Mouse (Mus musculus): ENCODE results near the gene Ifnab. TPM values are rescaled to one million over a fixed set of nuclear protein-coding genes. Genes with fewer than 3 reads are reported as not detected.

Gene Ifnab
- total and polyA plus RNA-seq, 3 experiments, result not detected

DNA sequence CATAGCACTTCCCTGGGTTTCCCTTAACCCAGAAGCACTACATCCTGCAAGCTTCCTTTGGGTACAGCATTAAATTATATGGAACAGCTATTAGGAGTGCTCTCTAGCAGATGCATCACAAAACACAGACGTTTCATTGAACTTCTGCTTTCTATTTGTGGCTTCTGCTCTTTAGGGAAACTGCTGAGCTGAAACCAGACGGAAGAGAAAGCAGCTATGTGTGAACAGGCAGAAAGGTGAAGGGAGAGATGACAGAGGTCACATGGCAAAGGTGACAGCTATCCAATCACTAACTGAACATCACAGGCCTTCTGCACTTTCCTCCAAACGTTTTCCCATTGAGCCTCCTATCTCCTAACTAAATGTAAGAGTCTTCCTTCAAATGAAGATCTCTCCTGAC is 14.8 kb upstream of the Ifnab start:
- no peak for DNase-seq
- no peak overlapping the region for H3K27ac ChIP-seq
- H3K4me1 ChIP-seq (ENCODE audit: control insufficient read depth, insufficient read depth, low read length), result no peaks in the 10 kb centered on the region; the same call in 1 of the 2 replicates
- H3K9ac ChIP-seq (ENCODE audit: low read depth, low read length), result no peak overlapping the region
- TF ChIP-seq CTCF (IDR thresholded peaks at IDR 0.05) (no peak), POLR2A (IDR thresholded peaks at IDR 0.05; ENCODE audit: insufficient read depth, low read depth, low read length) (no peak), EP300 (IDR thresholded peaks at IDR 0.05; ENCODE audit: insufficient read depth, low read depth, low read length) (no peak)
- 40% methylated on average over 3 of the region's 3 CpGs for WGBS
- intact Hi-C loops (cut with DNase I), result no loop called here
- H3K79me2 ChIP-seq (replicated peaks; ENCODE audit: control insufficient read depth, insufficient read depth, low read length), result no peaks in the 10 kb centered on the region
- no peak overlapping the region for H3K4me3 ChIP-seq
- H3K27me3 ChIP-seq (ENCODE audit: control insufficient read depth, insufficient read depth, low read length), result no peaks in the 10 kb centered on the region
- H3K36me3 ChIP-seq (ENCODE audit: control insufficient read depth, insufficient read depth, low read length), result no peaks in the 10 kb centered on the region

DNA sequence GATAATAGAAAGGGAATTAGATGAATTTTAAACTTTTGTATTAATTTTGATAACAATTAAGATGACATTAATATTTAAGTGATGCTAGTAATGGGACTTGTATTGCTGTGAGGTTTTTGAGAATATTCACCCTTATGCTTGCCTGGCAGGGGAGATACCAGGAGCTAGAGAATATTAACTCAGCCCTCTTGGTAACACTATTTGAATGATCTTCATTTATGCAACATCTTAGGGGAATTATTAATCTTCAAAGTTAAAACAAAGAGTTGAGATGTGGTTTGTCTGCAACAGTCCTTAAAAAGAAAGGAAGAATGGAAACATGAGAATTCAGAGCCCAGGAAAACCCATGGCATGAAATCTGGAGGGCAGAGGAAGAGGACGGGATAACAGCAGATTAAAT is 8.1 kb upstream of the Ifnab start:
- H3K9ac ChIP-seq (ENCODE audit: low read depth, low read length), result no peak overlapping the region
- H3K27me3 ChIP-seq (ENCODE audit: control insufficient read depth, insufficient read depth, low read length), result no peaks in the 10 kb centered on the region
- no peak for TF ChIP-seq EP300 (IDR thresholded peaks at IDR 0.05; ENCODE audit: insufficient read depth, low read depth, low read length)
- no peak for DNase-seq
- no peaks in the 10 kb centered on the region for H3K79me2 ChIP-seq (replicated peaks; ENCODE audit: control insufficient read depth, insufficient read depth, low read length)
- H3K27ac ChIP-seq, result no peak overlapping the region
- no peaks in the 10 kb centered on the region for H3K4me1 ChIP-seq (ENCODE audit: control insufficient read depth, insufficient read depth, low read length)
- no peak overlapping the region for H3K4me3 ChIP-seq
- WGBS, result 74% methylated on average over 1 of the region's 1 CpGs
- H3K36me3 ChIP-seq (ENCODE audit: control insufficient read depth, insufficient read depth, low read length), result no peaks in the 10 kb centered on the region
- intact Hi-C loops (cut with DNase I), result no loop called here

DNA sequence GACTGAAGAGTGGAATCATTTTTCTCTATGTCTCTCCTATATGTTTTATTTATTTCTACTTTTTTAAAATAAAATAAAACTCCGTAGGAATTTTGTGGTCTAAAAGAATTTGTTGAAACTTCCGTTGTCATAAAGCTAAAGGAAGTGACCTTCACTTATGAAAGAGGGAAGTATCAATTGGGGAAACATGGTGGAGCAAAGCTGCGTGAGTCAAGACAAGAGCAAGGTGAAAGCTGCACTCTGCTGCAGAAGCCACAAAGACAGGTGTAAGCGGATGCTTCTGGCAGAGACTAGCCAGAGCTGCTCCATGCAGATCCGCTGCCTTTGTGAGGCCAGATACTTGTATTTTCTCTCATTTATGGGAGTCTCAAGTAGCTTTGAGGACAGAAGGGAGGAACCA is 7.6 kb upstream of the Ifnab start:
- Histone ChIP-seq H3K36me3 (ENCODE audit: control insufficient read depth, insufficient read depth, low read length) (no peaks in the 10 kb centered on the region), H3K79me2 (replicated peaks; ENCODE audit: control insufficient read depth, insufficient read depth, low read length) (no peaks in the 10 kb centered on the region), H3K27ac (no peak overlapping the region), H3K4me3 (no peak overlapping the region), H3K9ac (ENCODE audit: low read depth, low read length) (no peak overlapping the region), H3K27me3 (ENCODE audit: control insufficient read depth, insufficient read depth, low read length) (no peaks in the 10 kb centered on the region), H3K4me1 (ENCODE audit: control insufficient read depth, insufficient read depth, low read length) (no peaks in the 10 kb centered on the region)
- no peak for DNase-seq
- no peak for TF ChIP-seq CTCF (IDR thresholded peaks at IDR 0.05)
- TF ChIP-seq EP300 (IDR thresholded peaks at IDR 0.05; ENCODE audit: insufficient read depth, low read depth, low read length), result no peak
- no peak for TF ChIP-seq POLR2A (IDR thresholded peaks at IDR 0.05; ENCODE audit: insufficient read depth, low read depth, low read length)
- intact Hi-C loops (cut with DNase I), result no loop called here
- WGBS, result 76% methylated on average over 5 of the region's 5 CpGs

DNA sequence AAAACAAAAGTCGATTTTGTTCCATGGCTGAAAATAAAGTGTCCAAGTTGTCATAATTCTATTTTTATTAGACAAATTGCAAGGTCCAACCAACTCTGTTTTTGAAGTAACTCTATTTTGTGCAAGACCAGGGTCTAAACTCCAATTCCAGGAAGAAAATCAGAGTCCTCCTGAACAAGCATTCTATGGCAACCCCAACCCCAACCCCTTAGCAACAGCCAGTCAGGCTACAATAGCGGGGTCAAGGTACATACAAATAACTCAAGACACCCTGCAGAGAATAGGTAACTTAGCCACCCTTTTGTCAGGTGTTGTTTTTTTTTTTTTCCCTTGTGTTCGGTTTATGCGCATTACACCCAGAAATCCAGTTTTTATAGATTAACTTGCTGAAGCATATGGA is 6.6 kb upstream of the Ifnab start:
- Histone ChIP-seq H3K27me3 (ENCODE audit: control insufficient read depth, insufficient read depth, low read length) (no peaks in the 10 kb centered on the region), H3K9ac (ENCODE audit: low read depth, low read length) (no peak overlapping the region), H3K4me1 (ENCODE audit: control insufficient read depth, insufficient read depth, low read length) (no peaks in the 10 kb centered on the region), H3K36me3 (ENCODE audit: control insufficient read depth, insufficient read depth, low read length) (no peaks in the 10 kb centered on the region), H3K4me3 (no peak overlapping the region), H3K27ac (no peak overlapping the region), H3K79me2 (replicated peaks; ENCODE audit: control insufficient read depth, insufficient read depth, low read length) (no peaks in the 10 kb centered on the region)
- TF ChIP-seq EP300 (IDR thresholded peaks at IDR 0.05; ENCODE audit: insufficient read depth, low read depth, low read length) (no peak), POLR2A (IDR thresholded peaks at IDR 0.05; ENCODE audit: insufficient read depth, low read depth, low read length) (no peak), CTCF (IDR thresholded peaks at IDR 0.05) (no peak)
- no peak for DNase-seq
- intact Hi-C loops (cut with DNase I), result no loop called here
- 79% methylated on average over 4 of the region's 4 CpGs for WGBS

DNA sequence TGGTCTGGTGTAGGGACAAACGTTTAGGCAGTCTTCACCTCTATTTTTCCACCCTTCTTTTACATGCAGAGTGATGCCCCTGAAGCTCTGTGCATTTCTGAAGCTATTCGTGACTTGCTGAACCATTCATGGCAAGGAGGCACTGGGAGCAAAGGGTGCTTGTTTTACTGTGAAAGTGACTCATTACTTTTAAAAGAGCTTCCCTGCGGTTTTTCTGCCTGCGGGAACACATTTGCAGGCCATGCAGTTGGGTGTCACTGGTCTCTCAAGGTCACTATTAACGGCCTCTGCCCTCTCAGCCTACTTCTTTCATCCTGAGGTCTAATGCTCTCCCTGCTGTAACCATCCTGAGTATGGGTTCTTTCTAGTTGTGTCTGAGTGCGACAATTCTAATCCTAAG is 5.9 kb upstream of the Ifnab start:
- Histone ChIP-seq H3K4me3 (no peak overlapping the region), H3K27ac (no peak overlapping the region), H3K4me1 (ENCODE audit: control insufficient read depth, insufficient read depth, low read length) (no peaks in the 10 kb centered on the region), H3K79me2 (replicated peaks; ENCODE audit: control insufficient read depth, insufficient read depth, low read length) (no peaks in the 10 kb centered on the region), H3K36me3 (ENCODE audit: control insufficient read depth, insufficient read depth, low read length) (no peaks in the 10 kb centered on the region), H3K9ac (ENCODE audit: low read depth, low read length) (no peak overlapping the region), H3K27me3 (ENCODE audit: control insufficient read depth, insufficient read depth, low read length) (no peaks in the 10 kb centered on the region)
- WGBS, result 71% methylated on average over 6 of the region's 6 CpGs
- intact Hi-C loops (cut with DNase I), result no loop called here
- DNase-seq, result no peak
- TF ChIP-seq CTCF (IDR thresholded peaks at IDR 0.05) (no peak), POLR2A (IDR thresholded peaks at IDR 0.05; ENCODE audit: insufficient read depth, low read depth, low read length) (no peak), EP300 (IDR thresholded peaks at IDR 0.05; ENCODE audit: insufficient read depth, low read depth, low read length) (no peak)

DNA sequence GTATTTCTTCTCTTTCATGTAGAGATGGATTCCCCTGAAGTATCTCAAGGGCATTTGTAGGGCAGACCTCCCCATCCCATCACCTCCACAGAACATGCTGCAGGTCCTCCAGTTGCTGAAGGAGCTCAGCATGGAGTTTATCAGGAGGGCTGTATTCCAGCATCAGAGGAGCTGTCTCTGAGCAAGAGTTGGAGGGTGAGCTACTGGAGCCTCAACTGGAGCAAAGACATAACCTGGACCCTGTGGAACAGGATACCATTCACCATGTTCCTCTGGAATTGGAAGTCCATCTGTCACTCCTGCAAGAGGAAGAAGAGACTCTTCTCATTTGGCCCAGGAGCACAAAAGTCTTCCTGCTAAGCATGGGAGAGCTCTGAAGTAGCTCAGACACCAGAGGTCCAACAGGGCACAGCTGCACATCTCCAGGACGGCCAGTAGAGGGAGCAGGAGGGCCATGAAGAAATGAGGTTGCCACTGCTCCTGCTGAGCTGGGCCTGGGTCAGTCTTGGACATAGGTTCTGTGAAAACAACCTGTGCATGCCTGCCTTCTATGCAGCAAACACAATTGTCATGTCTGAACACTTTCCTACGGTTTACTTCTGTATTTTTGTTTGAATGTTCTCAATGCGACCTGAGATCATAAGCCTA is 5.2 kb upstream of the Ifnab start:
- Histone ChIP-seq H3K27ac (no peak overlapping the region), H3K4me3 (no peak overlapping the region), H3K79me2 (replicated peaks; ENCODE audit: control insufficient read depth, insufficient read depth, low read length) (no peaks in the 10 kb centered on the region), H3K27me3 (ENCODE audit: control insufficient read depth, insufficient read depth, low read length) (no peaks in the 10 kb centered on the region), H3K9ac (ENCODE audit: low read depth, low read length) (no peak overlapping the region), H3K36me3 (ENCODE audit: control insufficient read depth, insufficient read depth, low read length) (no peaks in the 10 kb centered on the region), H3K4me1 (ENCODE audit: control insufficient read depth, insufficient read depth, low read length) (no peaks in the 10 kb centered on the region)
- TF ChIP-seq EP300 (IDR thresholded peaks at IDR 0.05; ENCODE audit: insufficient read depth, low read depth, low read length) (peak; percentile 91), CTCF (IDR thresholded peaks at IDR 0.05) (peak; percentile 100; the same call in 1 of the 2 replicates), POLR2A (IDR thresholded peaks at IDR 0.05; ENCODE audit: insufficient read depth, low read depth, low read length) (no peak)
- peak; percentile 72 to 80 for DNase-seq
- intact Hi-C loops (cut with DNase I), result loop anchor here (1.0 kb wide), 1 partner anchor 31 kb away; no protein-coding TSS in a partner anchor
- WGBS, result 28% methylated on average over 3 of the region's 3 CpGs
